Mouse (Mus musculus): Measurements from ENCODE around the gene Tbca.

Gene Tbca

GRCm38 (mm10) chr13:94877211-94877590 is 88.5 kb downstream of the Tbca start:
- DNase-seq (ENCODE audit: extremely low read depth, low read depth, low spot score), result no peak

GRCm38 (mm10) chr13:94877991-94878745 is 89.5 kb downstream of the Tbca start:
- no peak for DNase-seq (ENCODE audit: extremely low read depth, low read depth, low spot score)

GRCm38 (mm10) chr13:94881201-94881600 is 92.5 kb downstream of the Tbca start:
- DNase-seq (ENCODE audit: extremely low read depth, low read depth, low spot score), result no peak

GRCm38 (mm10) chr13:94882221-94882620 is 93.5 kb downstream of the Tbca start:
- DNase-seq (ENCODE audit: extremely low read depth, low read depth, low spot score), result no peak

DNA sequence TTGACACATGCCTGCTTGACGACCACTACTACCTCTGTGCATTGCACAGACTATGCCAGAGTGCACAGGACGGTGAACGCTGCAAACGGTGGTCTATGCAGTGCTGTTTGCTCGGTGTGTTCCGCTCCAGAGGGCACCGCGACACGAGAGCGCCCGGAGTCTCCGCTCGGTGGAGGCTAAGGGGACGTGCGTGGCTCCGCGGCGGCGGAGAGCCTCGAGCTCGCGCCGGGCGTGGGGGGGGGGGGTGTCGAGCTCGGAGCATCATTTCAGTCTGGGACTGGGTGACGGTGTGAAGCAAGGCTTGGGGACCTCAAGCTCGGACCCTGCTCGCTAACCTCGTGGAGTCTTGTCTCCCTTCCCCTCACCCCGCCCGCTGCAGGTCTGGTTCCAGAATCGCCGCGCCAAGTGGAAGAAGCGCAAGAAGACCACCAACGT is 94.0 kb downstream of the Tbca start:
- DNase-seq (ENCODE audit: extremely low read depth, low read depth, low spot score), result no peak

DNA sequence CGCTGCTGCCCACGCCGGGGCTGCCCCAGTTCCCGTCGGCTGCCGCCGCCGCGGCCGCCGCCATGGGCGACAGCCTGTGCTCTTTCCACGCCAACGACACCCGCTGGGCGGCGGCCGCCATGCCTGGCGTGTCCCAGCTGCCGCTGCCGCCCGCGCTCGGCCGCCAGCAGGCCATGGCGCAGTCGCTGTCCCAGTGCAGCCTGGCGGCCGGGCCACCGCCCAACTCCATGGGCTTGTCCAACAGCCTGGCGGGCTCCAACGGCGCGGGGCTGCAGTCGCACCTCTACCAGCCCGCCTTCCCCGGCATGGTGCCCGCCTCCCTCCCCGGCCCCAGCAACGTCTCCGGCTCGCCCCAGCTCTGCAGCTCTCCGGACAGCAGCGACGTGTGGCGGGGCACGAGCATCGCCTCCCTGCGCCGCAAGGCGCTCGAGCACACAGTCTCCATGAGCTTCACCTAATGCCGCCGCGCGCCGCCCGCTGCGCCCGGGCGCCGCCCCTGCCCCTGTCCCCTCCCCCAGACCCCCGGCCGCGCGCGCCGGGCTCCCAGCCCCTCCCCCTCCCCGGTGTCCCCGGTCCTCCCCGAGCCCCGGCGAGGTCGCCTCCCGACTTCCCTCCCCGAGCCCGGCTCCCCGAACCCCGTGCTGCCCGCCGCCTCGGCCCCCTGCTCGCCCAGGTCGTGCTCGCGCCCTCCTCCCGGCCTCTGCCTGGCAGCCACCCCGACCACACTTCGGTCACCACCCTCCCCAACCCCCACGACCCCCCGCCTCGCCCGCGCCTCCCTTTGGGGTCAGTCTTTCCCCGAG is 94.7 kb downstream of the Tbca start:
- DNase-seq (ENCODE audit: extremely low read depth, low read depth, low spot score), result no peak

DNA sequence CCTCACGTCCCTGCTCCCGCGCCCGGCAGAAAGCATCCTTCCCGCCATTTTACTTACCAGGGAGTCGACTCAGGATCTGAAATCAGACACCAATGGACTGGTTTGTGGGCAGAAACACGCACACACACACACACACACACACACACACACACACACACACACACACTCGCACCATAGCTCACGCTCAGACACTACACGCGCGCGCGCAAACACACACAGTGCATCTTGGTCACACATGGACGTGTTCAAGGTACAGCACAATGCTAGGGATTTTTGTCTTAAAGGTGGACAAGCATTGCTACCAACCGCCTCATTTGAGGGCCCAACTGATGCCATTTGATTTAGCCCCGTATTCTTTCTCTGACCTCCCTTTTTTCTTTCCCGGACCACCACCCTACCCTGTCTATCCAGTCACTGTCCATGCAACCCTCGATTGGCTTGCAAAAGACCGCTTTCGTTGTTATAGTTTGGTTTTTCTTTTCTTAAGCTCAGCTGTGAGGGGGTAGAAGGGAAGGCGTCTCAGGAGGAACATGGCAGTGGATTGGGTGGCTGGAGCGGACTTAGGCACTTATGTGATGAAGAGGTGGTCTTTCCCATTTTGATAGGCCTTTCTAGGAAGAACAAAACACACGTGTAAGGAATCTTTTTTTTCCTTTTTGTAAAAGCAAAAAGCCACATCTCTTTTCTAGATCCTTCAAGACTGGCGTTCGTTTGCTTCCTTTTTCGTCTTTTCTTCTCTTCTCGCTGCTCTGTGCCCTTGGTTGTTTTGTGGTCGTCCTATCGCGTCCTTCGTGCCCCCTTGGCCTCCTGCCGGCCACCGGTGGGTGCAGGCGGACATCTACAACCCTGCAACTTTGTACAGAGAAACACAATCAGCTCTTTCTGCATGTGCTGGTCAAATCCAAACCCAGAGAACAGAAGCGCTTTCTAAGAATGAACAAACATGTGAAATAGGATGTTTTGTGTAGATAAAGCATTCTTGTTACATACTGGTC is 95.6 kb downstream of the Tbca start:
- no peak for DNase-seq (ENCODE audit: extremely low read depth, low read depth, low spot score)

DNA sequence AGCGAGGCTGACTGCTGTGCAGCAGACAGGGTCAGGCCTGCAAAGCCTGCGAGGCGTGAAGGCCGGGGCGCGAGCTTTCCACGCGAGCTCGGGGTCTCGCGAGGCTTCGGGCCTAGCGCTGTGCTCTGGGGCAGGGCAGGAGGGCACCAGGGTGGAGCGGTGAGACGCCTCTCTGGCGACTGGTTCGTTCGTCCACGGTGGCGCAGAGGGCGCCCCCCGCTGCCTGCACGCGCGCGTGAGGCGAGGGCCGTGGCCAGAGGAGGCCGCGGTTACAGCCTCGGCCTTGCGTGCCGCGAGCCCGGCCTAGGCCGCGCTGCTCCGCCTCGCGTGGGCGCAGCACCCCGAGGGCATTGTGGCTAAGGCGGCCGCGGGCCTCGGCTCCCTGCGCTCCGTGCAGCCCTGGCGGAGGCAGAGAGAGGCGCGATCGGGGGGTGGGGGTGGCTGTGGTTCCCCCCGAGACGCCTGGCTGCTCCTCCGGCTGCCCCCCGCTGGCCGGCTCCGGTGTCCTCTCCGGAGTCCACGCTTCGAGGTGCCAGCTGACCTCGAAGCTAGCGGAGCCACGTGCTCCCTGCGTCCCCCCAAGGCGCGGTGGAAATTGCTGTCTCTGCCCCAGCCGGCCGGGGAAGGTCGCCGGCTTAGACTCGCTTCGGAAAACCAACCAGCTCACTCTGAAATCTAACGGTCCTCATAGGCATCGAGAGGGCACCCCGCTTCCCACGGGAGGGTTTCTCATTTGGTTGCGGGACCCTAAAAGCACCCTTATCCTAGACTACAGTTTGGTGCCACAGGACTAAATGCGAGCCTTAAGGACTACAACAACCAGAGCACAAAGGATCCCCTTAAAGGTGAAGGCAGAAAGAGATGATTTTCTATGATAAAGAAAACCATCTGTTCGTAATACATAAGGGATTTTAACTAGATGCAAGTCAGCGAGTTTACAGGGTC is 96.9 kb downstream of the Tbca start:
- no peak for DNase-seq (ENCODE audit: extremely low read depth, low read depth, low spot score)

All from fat pad, adult 2 months (tissue).